Mouse (Mus musculus) limb, embryonic 12.5 days (tissue): ENCODE results near the gene Gm28053. TPM values are rescaled to one million over a fixed set of nuclear protein-coding genes. Genes with fewer than 3 reads are reported as not detected.

Experiments
- ATAC-seq: fragments of 200-750 bp; cut with Nextera tagmentation; 2 replicates; pipeline ENCODE4 v1.8.0; 2017; ENCODE audit warnings: low read depth, moderate TSS enrichment; ENCODE audit not compliant: insufficient number of reproducible peaks, insufficient read depth, low FRiP score, low TSS enrichment
- H3K27ac ChIP-seq: fragments of 300-500 bp; sonication (generic); 2 replicates; pipeline ENCODE4 v1.5.1; 2016; ENCODE audit warnings: mild to moderate bottlenecking, moderate library complexity
- H3K27me3 ChIP-seq: fragments of 300-500 bp; sonication (generic); 2 replicates; pipeline ENCODE4 v1.6.1; 2016; ENCODE audit warnings: mild to moderate bottlenecking, moderate library complexity
- H3K36me3 ChIP-seq: fragments of 300-500 bp; sonication (generic); 2 replicates; pipeline ENCODE4 v1.6.1; 2016; ENCODE audit warnings: mild to moderate bottlenecking, moderate library complexity
- H3K4me1 ChIP-seq: fragments of 300-500 bp; sonication (generic); replicated peaks from 2 replicates; pipeline ENCODE4 v1.6.1; 2016
- H3K4me2 ChIP-seq: fragments of 300-500 bp; sonication (generic); 2 replicates; pipeline ENCODE4 v1.6.1; 2016; ENCODE audit warnings: mild to moderate bottlenecking, moderate library complexity
- H3K4me3 ChIP-seq: fragments of 300-500 bp; sonication (generic); replicated peaks from 2 replicates; pipeline ENCODE4 v1.5.1; 2016; ENCODE audit warnings: mild to moderate bottlenecking
- H3K9ac ChIP-seq: fragments of 300-500 bp; sonication (generic); replicated peaks from 2 replicates; pipeline ENCODE4 v1.6.1; 2016; ENCODE audit warnings: mild to moderate bottlenecking, moderate library complexity
- H3K9me3 ChIP-seq: fragments of 300-500 bp; sonication (generic); 2 replicates; pipeline ENCODE4 v1.6.1; 2016; ENCODE audit warnings: mild to moderate bottlenecking, moderate library complexity
- WGBS: fragments of 180-500 bp; shearing (Covaris S2); methylation state at CpG from one replicate; pipeline ENCODE4 v1.1.7; 2016; 5-methylcytosine and 5-hydroxymethylcytosine counted together
- polyA plus RNA-seq: library from polyadenylated mRNA; unstranded; fragments of >200 nt; fragmentation: Nextera tagmentation; extraction: Ambion mirVana; gene quantifications from 2 replicates; pipeline ENCODE4 v1.2.1, GENCODE M21; 2016

Gene Gm28053
- polyA plus RNA-seq, 1 experiment from 2014 or later = 1.6 TPM

DNA sequence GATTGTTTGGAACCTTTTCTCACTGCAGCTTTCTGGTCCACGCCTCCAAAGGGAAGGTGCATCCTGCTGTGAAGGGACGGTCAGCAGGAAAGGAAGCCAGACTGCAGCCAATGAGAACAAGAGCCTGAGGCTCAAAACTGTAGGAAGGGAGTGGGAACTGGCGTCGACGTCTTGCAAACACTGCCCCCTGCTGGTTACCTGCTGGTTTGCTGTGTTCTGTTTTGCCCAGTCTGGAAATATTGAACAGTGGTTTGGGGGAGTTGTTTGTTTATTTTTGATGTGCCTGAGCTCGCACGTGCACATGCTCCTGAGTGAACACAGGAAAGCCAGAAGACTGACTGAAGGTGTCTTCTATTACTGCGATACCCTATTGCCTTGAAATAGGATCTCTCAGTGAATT, 53.6 kb downstream of the Gm28053 start:
- ATAC-seq = no peak; the same call in 1 of the 2 replicates

DNA sequence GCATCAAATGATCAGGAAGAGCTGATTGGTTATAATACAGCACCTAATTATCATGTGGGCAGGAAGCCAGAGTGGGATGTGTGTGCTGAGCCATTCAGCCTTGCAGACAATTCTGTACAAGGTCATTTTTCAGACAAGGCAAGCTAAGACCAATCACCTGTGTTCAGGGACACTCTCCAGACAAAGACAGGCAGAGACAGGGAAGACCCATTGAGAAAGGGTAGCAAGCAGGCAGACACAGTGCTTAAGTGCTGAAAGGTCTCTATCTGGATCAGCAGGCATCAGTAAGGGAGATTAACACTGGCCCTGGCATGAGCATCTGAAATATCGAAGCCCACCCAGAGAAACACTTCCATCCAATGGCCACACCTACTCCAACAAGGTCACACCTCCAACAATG, 66.0 kb downstream of the Gm28053 start:
- WGBS = 92% methylated on average over 1 of the region's 1 CpGs

More for the DNA sequence above, 53.6 kb downstream of the Gm28053 start:
- H3K27ac ChIP-seq = no peak overlapping the region
- H3K9me3 ChIP-seq = no peaks in the 10 kb centered on the region
- H3K27me3 ChIP-seq = no peaks in the 10 kb centered on the region
- no peak overlapping the region for H3K4me2 ChIP-seq
- H3K9ac ChIP-seq = no peak overlapping the region
- WGBS = 10% methylated on average over 8 of the region's 8 CpGs
- H3K4me1 ChIP-seq = 0 out of 2 replicates have a peak, but pooled peaks cover 2% of the 10 kb centered on the region
- H3K4me3 ChIP-seq = no peak overlapping the region
- H3K36me3 ChIP-seq = no peaks in the 10 kb centered on the region

DNA sequence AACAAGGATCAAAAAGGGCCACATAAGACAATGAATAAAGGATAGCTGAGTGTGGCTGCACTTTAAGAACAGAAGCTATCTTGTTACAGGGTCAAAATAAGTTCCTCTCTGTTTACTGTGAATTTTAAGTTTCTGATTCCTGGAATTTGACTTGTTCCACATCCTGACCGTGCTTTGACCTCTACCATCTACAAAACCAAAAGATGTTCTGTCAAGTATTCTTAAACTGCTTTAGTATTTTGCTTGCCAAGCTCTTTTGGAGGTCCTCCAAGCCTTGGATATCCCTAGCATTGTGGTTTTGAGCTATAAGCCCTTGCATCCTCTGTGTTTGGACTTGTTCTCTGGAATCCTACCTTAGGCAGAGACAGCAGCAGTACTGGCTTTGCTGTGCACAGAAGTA, 66.8 kb downstream of the Gm28053 start:
- no peaks in the 10 kb centered on the region for H3K9me3 ChIP-seq
- H3K27me3 ChIP-seq = no peaks in the 10 kb centered on the region
- no peaks in the 10 kb centered on the region for H3K4me1 ChIP-seq
- no peaks in the 10 kb centered on the region for H3K36me3 ChIP-seq
- ATAC-seq = no peak
- no peak overlapping the region for H3K4me3 ChIP-seq
- no peak overlapping the region for H3K4me2 ChIP-seq
- no peak overlapping the region for H3K27ac ChIP-seq
- 82% methylated on average over 1 of the region's 1 CpGs for WGBS
- H3K9ac ChIP-seq = no peak overlapping the region

More for the DNA sequence above, 66.0 kb downstream of the Gm28053 start:
- Histone ChIP-seq H3K36me3 (no peaks in the 10 kb centered on the region), H3K4me1 (no peaks in the 10 kb centered on the region), H3K4me3 (no peak overlapping the region), H3K4me2 (no peak overlapping the region), H3K9me3 (no peaks in the 10 kb centered on the region), H3K27ac (no peak overlapping the region), H3K9ac (no peak overlapping the region), H3K27me3 (no peaks in the 10 kb centered on the region)
- no peak for ATAC-seq

DNA sequence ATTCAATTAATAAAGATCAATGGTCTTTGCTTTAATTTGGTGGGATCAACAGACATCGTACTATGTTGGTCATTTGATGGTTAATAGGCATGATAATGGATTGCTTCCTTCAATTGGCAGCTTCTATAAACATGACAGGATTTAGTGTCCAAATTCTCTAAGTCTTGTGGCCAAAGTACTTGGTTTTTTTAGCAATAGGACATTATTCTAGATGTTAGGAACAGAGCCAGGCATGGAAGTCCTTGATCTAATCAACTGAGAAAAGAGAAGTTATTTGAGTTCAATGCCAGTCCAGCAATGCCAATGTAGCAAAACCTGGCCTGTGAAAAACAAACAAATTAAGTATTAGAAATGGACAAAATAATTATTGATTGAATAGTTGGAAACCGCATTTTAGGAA, 67.2 kb downstream of the Gm28053 start:
- no peak overlapping the region for H3K9ac ChIP-seq
- ATAC-seq = no peak
- H3K27me3 ChIP-seq = no peaks in the 10 kb centered on the region
- no peak overlapping the region for H3K4me2 ChIP-seq
- H3K4me1 ChIP-seq = no peaks in the 10 kb centered on the region
- no peaks in the 10 kb centered on the region for H3K9me3 ChIP-seq
- H3K4me3 ChIP-seq = no peak overlapping the region
- H3K27ac ChIP-seq = no peak overlapping the region
- H3K36me3 ChIP-seq = no peaks in the 10 kb centered on the region
- 78% methylated on average over 2 of the region's 2 CpGs for WGBS

DNA sequence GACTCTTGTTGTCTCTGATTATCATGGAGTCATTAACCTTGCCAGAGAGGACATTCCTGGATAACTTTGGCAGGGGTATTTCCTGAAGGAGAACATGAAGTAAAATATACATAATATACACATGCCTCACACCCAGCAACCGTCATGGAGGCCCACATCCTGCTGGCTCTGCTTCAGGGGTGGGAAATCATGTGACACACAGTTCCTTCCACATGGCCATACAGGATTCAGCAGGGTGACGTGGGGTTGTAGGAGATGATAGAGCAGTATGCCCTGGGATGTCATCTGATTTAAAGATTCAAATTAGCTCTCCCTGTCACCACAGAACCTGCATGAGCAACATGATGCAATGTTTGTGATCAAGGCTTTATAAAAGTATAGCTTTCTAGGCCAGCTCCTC, 69.5 kb downstream of the Gm28053 start:
- no peak overlapping the region for H3K4me3 ChIP-seq
- no peaks in the 10 kb centered on the region for H3K9me3 ChIP-seq
- H3K4me1 ChIP-seq = no peaks in the 10 kb centered on the region
- no peak overlapping the region for H3K9ac ChIP-seq
- no peaks in the 10 kb centered on the region for H3K27me3 ChIP-seq
- no peak overlapping the region for H3K4me2 ChIP-seq
- no peak overlapping the region for H3K27ac ChIP-seq
- no peak for ATAC-seq
- H3K36me3 ChIP-seq = no peaks in the 10 kb centered on the region
- WGBS = 90% methylated on average over 2 of the region's 2 CpGs

DNA sequence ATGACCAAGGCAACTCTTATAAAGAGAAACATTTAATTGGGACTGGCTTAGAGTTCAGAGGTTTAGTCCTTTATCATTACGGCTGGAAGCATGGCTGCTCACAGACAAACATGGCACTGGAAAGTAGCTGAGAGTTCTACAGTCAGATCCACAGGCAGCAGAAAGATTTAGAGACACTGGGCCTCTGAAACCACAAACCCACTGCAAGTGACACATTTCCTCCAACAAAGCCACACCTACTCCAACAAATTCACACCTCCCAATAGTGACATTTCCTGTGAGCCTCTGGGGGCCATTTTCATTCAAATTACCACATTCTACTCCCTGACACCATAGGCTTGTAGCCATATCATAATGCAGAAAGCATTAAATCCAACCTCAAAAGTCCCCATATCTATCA, 83.5 kb downstream of the Gm28053 start:
- WGBS = 89% methylated on average over 1 of the region's 1 CpGs
- Histone ChIP-seq H3K27ac (no peak overlapping the region), H3K4me2 (no peak overlapping the region), H3K9ac (no peak overlapping the region), H3K4me1 (no peaks in the 10 kb centered on the region), H3K36me3 (no peaks in the 10 kb centered on the region), H3K27me3 (no peaks in the 10 kb centered on the region), H3K9me3 (no peaks in the 10 kb centered on the region), H3K4me3 (no peak overlapping the region)
- ATAC-seq = no peak

Other genes with a start within 250 kb of the Gm28053 start
- gene Atp6v0e2, start 181.0 kb upstream of the Gm28053 start, polyA plus RNA-seq = 5.5 and 6.9 TPM in 2 replicates
- gene Lrrc61, start 163.8 kb upstream of the Gm28053 start, polyA plus RNA-seq = 9.0 and 11.4 TPM in 2 replicates
- gene Rarres2, start 145.8 kb upstream of the Gm28053 start, polyA plus RNA-seq = 4.9 and 6.9 TPM in 2 replicates
- gene Gm45021, start 129.0 kb upstream of the Gm28053 start, polyA plus RNA-seq = not detected in 2 replicates
- 43.2 and 46.4 TPM in 2 replicates for gene Repin1, start 124.7 kb upstream of the Gm28053 start, polyA plus RNA-seq
- 0.72 TPM in 1 of 2 replicates, not detected in the other for gene Gm44965, start 124.7 kb upstream of the Gm28053 start, polyA plus RNA-seq
- 9.7 and 10.5 TPM in 2 replicates for gene Zfp775, start 116.5 kb upstream of the Gm28053 start, polyA plus RNA-seq
- gene AI854703, start 91.8 kb upstream of the Gm28053 start, polyA plus RNA-seq = 0.79 and 1.3 TPM in 2 replicates
- 0.66 and 0.74 TPM in 2 replicates for gene Gimap8, start 71.4 kb upstream of the Gm28053 start, polyA plus RNA-seq
- gene Gimap9, start 42.5 kb upstream of the Gm28053 start, polyA plus RNA-seq = 5.8 and 5.9 TPM in 2 replicates
- 10.0 and 10.5 TPM in 2 replicates for gene Gimap4, start 34.1 kb upstream of the Gm28053 start, polyA plus RNA-seq
- 12.9 and 14.1 TPM in 2 replicates for gene Gimap6, start 10.4 kb upstream of the Gm28053 start, polyA plus RNA-seq
- gene Gimap7, start within 50 bp of the Gm28053 start, polyA plus RNA-seq = not detected in 2 replicates
- gene Gimap1, start 20.4 kb downstream of the Gm28053 start, polyA plus RNA-seq = 7.6 and 7.9 TPM in 2 replicates
- gene Gimap5, start 27.6 kb downstream of the Gm28053 start, polyA plus RNA-seq = 1.4 and 1.6 TPM in 2 replicates
- not detected in 2 replicates for gene Gimap3, start 52.2 kb downstream of the Gm28053 start, polyA plus RNA-seq
- 37.4 and 38.9 TPM in 2 replicates for gene Tmem176a, start 122.3 kb downstream of the Gm28053 start, polyA plus RNA-seq
- 120 and 128 TPM in 2 replicates for gene Tmem176b, start 122.9 kb downstream of the Gm28053 start, polyA plus RNA-seq
- gene Aoc1, start 154.3 kb downstream of the Gm28053 start, polyA plus RNA-seq = not detected in 2 replicates
- not detected in 2 replicates for gene 1600015I10Rik, start 211.3 kb downstream of the Gm28053 start, polyA plus RNA-seq